Mouse (Mus musculus) stomach, postnatal 0 days (tissue): Measurements from ENCODE around the gene Rtl10. TPM values are rescaled to one million over a fixed set of nuclear protein-coding genes. Genes with fewer than 3 reads are reported as not detected.

Experiments used
- ATAC-seq: fragments of 200-750 bp; cut with Nextera tagmentation; 2 replicates; pipeline ENCODE4 v1.8.0; 2017; ENCODE audit not compliant: low FRiP score, low TSS enrichment
- DNase-seq: peaks from one replicate; pipeline ENCODE4 v3.0.0-alpha.2; 2016; ENCODE audit warnings: low spot score
- H3K27ac ChIP-seq: fragments of 300-500 bp; sonication (generic); replicated peaks from 2 replicates; pipeline ENCODE4 v1.5.1; 2014; ENCODE audit warnings: mild to moderate bottlenecking, control low read depth
- H3K27me3 ChIP-seq: fragments of 300-500 bp; sonication (generic); 2 replicates; pipeline ENCODE4 v1.6.1; 2014; ENCODE audit warnings: low read length; ENCODE audit not compliant: control insufficient read depth, insufficient read depth
- H3K36me3 ChIP-seq: fragments of 300-500 bp; sonication (generic); 2 replicates; pipeline ENCODE4 v1.6.1; 2014; ENCODE audit warnings: low read length, mixed read lengths; ENCODE audit not compliant: control insufficient read depth, insufficient read depth
- H3K4me1 ChIP-seq: fragments of 300-500 bp; sonication (generic); replicated peaks from 2 replicates; pipeline ENCODE4 v1.6.1; 2014; ENCODE audit warnings: antibody characterized with exemption; ENCODE audit not compliant: control insufficient read depth, insufficient read depth
- H3K4me2 ChIP-seq: fragments of 300-500 bp; sonication (generic); replicated peaks from 2 replicates; pipeline ENCODE4 v1.6.1; 2014; ENCODE audit warnings: low read depth, mild to moderate bottlenecking, control low read depth, moderate library complexity
- H3K4me3 ChIP-seq: fragments of 300-500 bp; sonication (generic); 2 replicates; pipeline ENCODE4 v1.5.1; 2014; ENCODE audit warnings: low read depth, low read length, control low read depth
- H3K9ac ChIP-seq: fragments of 300-500 bp; sonication (generic); 2 replicates; pipeline ENCODE4 v1.6.1; 2014; ENCODE audit warnings: mild to moderate bottlenecking, low read length, control low read depth, mixed read lengths
- H3K9me3 ChIP-seq: fragments of 300-500 bp; sonication (generic); 2 replicates; pipeline ENCODE4 v1.6.1; 2016; ENCODE audit warnings: low read length; ENCODE audit not compliant: control insufficient read depth
- CTCF ChIP-seq: IDR thresholded peaks from 2 replicates; pipeline ENCODE4 v1.5.1; 2016; ENCODE audit warnings: antibody characterized with exemption, low read depth, mild to moderate bottlenecking, moderate library complexity
- EP300 ChIP-seq: optimal IDR thresholded peaks from 2 replicates; pipeline ENCODE3; 2016; ENCODE audit warnings: antibody characterized with exemption
- WGBS: fragments of 180-500 bp; shearing (Covaris S2); extraction: QIAGEN DNeasy Blood & Tissue Kit; methylation state at CpG from one replicate; pipeline ENCODE4 v1.1.7; 2014; 5-methylcytosine and 5-hydroxymethylcytosine counted together
- polyA plus RNA-seq: library from polyadenylated mRNA; unstranded; fragments of >200 nt; fragmentation: Nextera tagmentation; extraction: Ambion mirVana; gene quantifications from 2 replicates; pipeline ENCODE4 v1.2.1, GENCODE M21; 2015

The Rtl10 gene
- polyA plus RNA-seq, 1 experiment from 2014 or later = 0.74 TPM

DNA sequence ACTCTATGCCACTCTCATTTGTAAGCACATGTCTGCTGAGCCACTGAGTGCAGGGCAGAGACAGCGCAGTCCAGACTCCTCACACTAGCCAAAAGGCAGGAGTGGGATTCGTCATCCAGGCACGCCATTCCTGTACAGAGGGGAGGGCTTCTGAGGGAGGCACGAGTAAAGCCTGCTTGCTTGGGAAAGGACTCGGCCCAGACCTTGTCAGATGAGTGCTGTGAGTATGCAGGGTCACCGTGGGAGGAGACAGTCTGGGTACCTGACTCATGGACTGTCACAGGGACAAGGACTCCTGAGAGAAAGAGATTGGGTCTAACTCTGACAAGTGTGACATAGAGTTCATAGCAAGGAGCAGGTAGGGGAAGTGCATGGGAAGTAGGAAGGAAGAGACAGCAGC, 40.6 kb downstream of the Rtl10 start:
- no peaks in the 10 kb centered on the region for H3K4me1 ChIP-seq
- DNase-seq (no peak), ATAC-seq (no peak)
- no peak overlapping the region for H3K27ac ChIP-seq
- no peaks in the 10 kb centered on the region for H3K36me3 ChIP-seq
- H3K4me3 ChIP-seq = no peak overlapping the region
- H3K4me2 ChIP-seq = no peak overlapping the region
- no peaks in the 10 kb centered on the region for H3K27me3 ChIP-seq
- 56% methylated on average over 6 of the region's 6 CpGs for WGBS
- no peaks in the 10 kb centered on the region for H3K9me3 ChIP-seq
- H3K9ac ChIP-seq = no peak overlapping the region
- no peak for TF ChIP-seq CTCF
- TF ChIP-seq EP300 = no peak

DNA sequence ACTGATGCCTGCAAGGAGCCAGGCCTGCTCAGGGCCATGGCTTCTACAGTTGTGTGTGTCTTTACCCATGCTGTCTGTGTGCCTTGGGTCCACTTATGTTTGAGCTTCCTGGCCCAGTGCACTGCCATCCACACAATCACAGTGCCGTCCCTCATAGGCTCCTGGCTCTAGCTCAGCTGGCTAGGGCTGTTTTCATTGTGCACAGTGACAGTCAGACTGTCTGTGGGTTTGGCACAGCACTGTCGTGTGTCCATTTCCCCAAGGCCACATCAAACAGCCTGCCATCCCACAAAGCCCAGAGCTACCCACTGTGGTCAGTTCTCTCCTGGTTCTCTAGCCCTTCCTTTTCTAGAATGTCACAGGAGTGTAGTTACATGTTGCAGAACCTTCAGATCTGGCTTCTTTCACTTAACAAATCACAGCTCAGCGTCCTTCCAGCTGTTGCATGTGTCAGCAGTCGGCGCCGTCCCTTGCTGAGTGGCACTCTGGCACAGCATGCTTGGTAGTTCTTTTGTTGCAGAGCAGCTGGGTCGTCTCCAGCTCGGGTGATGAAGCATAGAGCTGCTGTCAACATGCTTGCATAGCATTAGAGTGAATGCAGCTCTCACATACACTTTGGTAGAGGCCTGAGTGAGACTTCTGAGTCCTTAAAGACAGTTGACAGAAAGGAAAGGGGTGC, 44.6 kb downstream of the Rtl10 start:
- WGBS = 58% methylated on average over 8 of the region's 8 CpGs
- ATAC-seq = no peak
- no peak overlapping the region for H3K27ac ChIP-seq
- no peak overlapping the region for H3K4me3 ChIP-seq
- H3K4me1 ChIP-seq = no peaks in the 10 kb centered on the region
- DNase-seq = no peak
- H3K4me2 ChIP-seq = no peak overlapping the region
- H3K9ac ChIP-seq = no peak overlapping the region
- no peaks in the 10 kb centered on the region for H3K36me3 ChIP-seq
- H3K27me3 ChIP-seq = no peaks in the 10 kb centered on the region
- H3K9me3 ChIP-seq = no peaks in the 10 kb centered on the region
- TF ChIP-seq EP300 (no peak), CTCF (no peak)

DNA sequence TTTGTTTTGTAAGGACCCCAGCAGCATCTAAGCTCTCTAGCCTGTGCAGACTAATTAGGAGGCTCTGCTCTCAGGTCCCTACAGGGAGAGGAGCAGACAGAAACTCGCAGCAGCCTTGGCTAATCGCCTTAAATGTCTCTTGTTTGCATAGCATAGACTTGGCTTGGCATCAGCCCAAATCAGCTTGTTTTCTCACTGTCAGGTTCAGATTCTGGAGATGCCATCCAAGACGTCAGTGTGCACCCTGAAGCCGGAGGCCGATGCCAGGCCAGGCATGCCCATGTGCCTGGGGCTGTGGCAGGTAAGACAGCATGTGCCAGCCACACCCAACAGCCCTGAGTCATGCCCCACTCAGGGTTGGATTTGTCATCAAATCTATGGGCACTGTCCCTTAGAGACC, 49.2 kb downstream of the Rtl10 start:
- Histone ChIP-seq H3K4me3 (no peak overlapping the region), H3K27me3 (no peaks in the 10 kb centered on the region), H3K27ac (no peak overlapping the region), H3K9me3 (no peaks in the 10 kb centered on the region), H3K4me1 (no peaks in the 10 kb centered on the region), H3K36me3 (no peaks in the 10 kb centered on the region), H3K4me2 (no peak overlapping the region), H3K9ac (no peak overlapping the region)
- ATAC-seq (peak; percentile 34; the same call in 1 of the 2 replicates), DNase-seq (no peak)
- 53% methylated on average over 5 of the region's 5 CpGs for WGBS
- TF ChIP-seq CTCF (no peak), EP300 (no peak)

Other genes with a start within 250 kb of the Rtl10 start
- 0.67 and 1.8 TPM in 2 replicates for gene Gm49776, start 240.6 kb upstream of the Rtl10 start, polyA plus RNA-seq
- gene Dgcr8, start 209.7 kb upstream of the Rtl10 start, polyA plus RNA-seq = 8.1 and 8.4 TPM in 2 replicates
- gene Tango2, start 150.8 kb upstream of the Rtl10 start, polyA plus RNA-seq = 16.2 and 16.9 TPM in 2 replicates
- 7.8 and 8.7 TPM in 2 replicates for gene Arvcf, start 150.7 kb upstream of the Rtl10 start, polyA plus RNA-seq
- gene Txnrd2, start 72.5 kb upstream of the Rtl10 start, polyA plus RNA-seq = 16.2 and 16.8 TPM in 2 replicates
- gene Comt, start 72.0 kb upstream of the Rtl10 start, polyA plus RNA-seq = 95.1 and 99.6 TPM in 2 replicates
- 8.3 and 9.0 TPM in 2 replicates for gene Gnb1l, start 188 bp upstream of the Rtl10 start, polyA plus RNA-seq
- 0.34 TPM in 2 replicates for gene Tbx1, start 91.8 kb downstream of the Rtl10 start, polyA plus RNA-seq
- gene Gp1bb, start 123.5 kb downstream of the Rtl10 start, polyA plus RNA-seq = 4.6 and 5.4 TPM in 2 replicates
- 0.97 and 1.5 TPM in 2 replicates for gene Gm49601, start 127.5 kb downstream of the Rtl10 start, polyA plus RNA-seq
- 38.0 and 38.8 TPM in 2 replicates for gene Sept5, start 131.1 kb downstream of the Rtl10 start, polyA plus RNA-seq